Mouse (Mus musculus): ENCODE results near the gene Zbtb39. TPM values are rescaled to one million over a fixed set of nuclear protein-coding genes. Genes with fewer than 3 reads are reported as not detected.

Gene Zbtb39
- polyA plus RNA-seq, 1 experiment: 6.7 TPM

- Histone ChIP-seq H3K4me3 (ENCODE audit: low read depth, low read length) (no peak within 1 kb of the TSS), H3K27ac (ENCODE audit: insufficient read depth, low read depth, low read length) (no peak within 1 kb of the TSS; the same call in 1 of the 2 replicates), H3K27me3 (ENCODE audit: control insufficient read depth, insufficient read depth, low read length) (no peaks in the 10 kb centered on the region), H3K4me1 (ENCODE audit: control insufficient read depth, insufficient read depth, insufficient read length, low read length) (peaks cover 2% of the 10 kb centered on the region; the same call in 1 of the 2 replicates), H3K36me3 (ENCODE audit: control insufficient read depth, insufficient read depth, low read length) (peaks cover 23% of the 10 kb centered on the region)
- WGBS: 95% methylated on average over 3 of the region's 3 CpGs
- no peak for TF ChIP-seq POLR2A (IDR thresholded peaks at IDR 0.05; ENCODE audit: low read depth, low read length)
- TF ChIP-seq CTCF (IDR thresholded peaks at IDR 0.05; ENCODE audit: extremely low read depth, insufficient read length, insufficient replicate concordance, low read depth, low read length): no peak
These were observed 15.2 kb upstream of the Zbtb39 start, which contains the start of gene Tac2 for GRCm38 (mm10) chr10:127724178-127724577. TSS of gene Tac2 (plus strand) at chr10:127724478.

GRCm38 (mm10) chr10:127725136-127725535 is 14.2 kb upstream of the Zbtb39 start:
- Histone ChIP-seq H3K4me3 (ENCODE audit: low read depth, low read length) (no peak overlapping the region), H3K27me3 (ENCODE audit: control insufficient read depth, insufficient read depth, low read length) (no peaks in the 10 kb centered on the region), H3K4me1 (ENCODE audit: control insufficient read depth, insufficient read depth, insufficient read length, low read length) (peaks cover 2% of the 10 kb centered on the region; the same call in 1 of the 2 replicates), H3K36me3 (ENCODE audit: control insufficient read depth, insufficient read depth, low read length) (peaks cover 14% of the 10 kb centered on the region), H3K27ac (ENCODE audit: insufficient read depth, low read depth, low read length) (no peak overlapping the region)
- 88% methylated on average over 4 of the region's 4 CpGs for WGBS
- TF ChIP-seq CTCF (IDR thresholded peaks at IDR 0.05; ENCODE audit: extremely low read depth, insufficient read length, insufficient replicate concordance, low read depth, low read length) (no peak), POLR2A (IDR thresholded peaks at IDR 0.05; ENCODE audit: low read depth, low read length) (no peak)

- 55% methylated on average over 8 of the region's 8 CpGs for WGBS
- TF ChIP-seq POLR2A (IDR thresholded peaks at IDR 0.05; ENCODE audit: low read depth, low read length) (no peak), CTCF (IDR thresholded peaks at IDR 0.05; ENCODE audit: extremely low read depth, insufficient read length, insufficient replicate concordance, low read depth, low read length) (no peak)
- Histone ChIP-seq H3K27me3 (ENCODE audit: control insufficient read depth, insufficient read depth, low read length) (no peaks in the 10 kb centered on the region), H3K4me1 (ENCODE audit: control insufficient read depth, insufficient read depth, insufficient read length, low read length) (peaks cover 2% of the 10 kb centered on the region; the same call in 1 of the 2 replicates), H3K4me3 (ENCODE audit: low read depth, low read length) (no peak overlapping the region), H3K27ac (ENCODE audit: insufficient read depth, low read depth, low read length) (no peak overlapping the region), H3K36me3 (ENCODE audit: control insufficient read depth, insufficient read depth, low read length) (no peaks in the 10 kb centered on the region)
These were observed 10.9 kb upstream of the Zbtb39 start for GRCm38 (mm10) chr10:127728437-127728836.

GRCm38 (mm10) chr10:127730285-127730932 is 8.9 kb upstream of the Zbtb39 start:
- Histone ChIP-seq H3K4me1 (ENCODE audit: control insufficient read depth, insufficient read depth, insufficient read length, low read length) (peaks cover 5% of the 10 kb centered on the region; the same call in 1 of the 2 replicates), H3K36me3 (ENCODE audit: control insufficient read depth, insufficient read depth, low read length) (no peaks in the 10 kb centered on the region), H3K27ac (ENCODE audit: insufficient read depth, low read depth, low read length) (no peak overlapping the region), H3K4me3 (ENCODE audit: low read depth, low read length) (no peak overlapping the region), H3K27me3 (ENCODE audit: control insufficient read depth, insufficient read depth, low read length) (no peaks in the 10 kb centered on the region)
- 73% methylated on average over 11 of the region's 11 CpGs for WGBS
- no peak for TF ChIP-seq POLR2A (IDR thresholded peaks at IDR 0.05; ENCODE audit: low read depth, low read length)
- TF ChIP-seq CTCF (IDR thresholded peaks at IDR 0.05; ENCODE audit: extremely low read depth, insufficient read length, insufficient replicate concordance, low read depth, low read length): no peak

- Histone ChIP-seq H3K27ac (ENCODE audit: insufficient read depth, low read depth, low read length) (no peak overlapping the region), H3K4me1 (ENCODE audit: control insufficient read depth, insufficient read depth, insufficient read length, low read length) (peaks cover 5% of the 10 kb centered on the region; the same call in 1 of the 2 replicates), H3K27me3 (ENCODE audit: control insufficient read depth, insufficient read depth, low read length) (no peaks in the 10 kb centered on the region), H3K36me3 (ENCODE audit: control insufficient read depth, insufficient read depth, low read length) (no peaks in the 10 kb centered on the region), H3K4me3 (ENCODE audit: low read depth, low read length) (no peak overlapping the region)
- TF ChIP-seq CTCF (IDR thresholded peaks at IDR 0.05; ENCODE audit: extremely low read depth, insufficient read length, insufficient replicate concordance, low read depth, low read length): no peak
- TF ChIP-seq POLR2A (IDR thresholded peaks at IDR 0.05; ENCODE audit: low read depth, low read length): no peak
- 61% methylated on average over 9 of the region's 9 CpGs for WGBS
These were observed 8.4 kb upstream of the Zbtb39 start for GRCm38 (mm10) chr10:127730933-127731310.

- no peaks in the 10 kb centered on the region for H3K27me3 ChIP-seq (ENCODE audit: control insufficient read depth, insufficient read depth, low read length)
- H3K4me1 ChIP-seq (ENCODE audit: control insufficient read depth, insufficient read depth, insufficient read length, low read length): peaks cover 9% of the 10 kb centered on the region; the same call in 1 of the 2 replicates
- no peak overlapping the region for H3K4me3 ChIP-seq (ENCODE audit: low read depth, low read length)
- WGBS: 16% methylated on average over 5 of the region's 5 CpGs
- TF ChIP-seq POLR2A (IDR thresholded peaks at IDR 0.05; ENCODE audit: low read depth, low read length) (no peak), CTCF (IDR thresholded peaks at IDR 0.05; ENCODE audit: extremely low read depth, insufficient read length, insufficient replicate concordance, low read depth, low read length) (no peak)
- H3K27ac ChIP-seq (ENCODE audit: insufficient read depth, low read depth, low read length): no peak overlapping the region
- no peaks in the 10 kb centered on the region for H3K36me3 ChIP-seq (ENCODE audit: control insufficient read depth, insufficient read depth, low read length)
These were observed 7.9 kb upstream of the Zbtb39 start for GRCm38 (mm10) chr10:127731397-127731796.

- H3K27me3 ChIP-seq (ENCODE audit: control insufficient read depth, insufficient read depth, low read length): no peaks in the 10 kb centered on the region
- H3K4me1 ChIP-seq (ENCODE audit: control insufficient read depth, insufficient read depth, insufficient read length, low read length): peaks cover 24% of the 10 kb centered on the region; the same call in 1 of the 2 replicates
- H3K4me3 ChIP-seq (ENCODE audit: low read depth, low read length): no peak overlapping the region
- TF ChIP-seq POLR2A (IDR thresholded peaks at IDR 0.05; ENCODE audit: low read depth, low read length) (no peak), CTCF (IDR thresholded peaks at IDR 0.05; ENCODE audit: extremely low read depth, insufficient read length, insufficient replicate concordance, low read depth, low read length) (peak; percentile 66; the same call in 1 of the 2 replicates)
- H3K27ac ChIP-seq (ENCODE audit: insufficient read depth, low read depth, low read length): no peak overlapping the region; the same call in 1 of the 2 replicates
- WGBS: 20% methylated on average over 5 of the region's 5 CpGs
- H3K36me3 ChIP-seq (ENCODE audit: control insufficient read depth, insufficient read depth, low read length): no peaks in the 10 kb centered on the region
These were observed 4.9 kb upstream of the Zbtb39 start for GRCm38 (mm10) chr10:127734434-127734833.

Data from small intestine, adult 2 months (tissue).